Mouse (Mus musculus): ENCODE data around the gene Sytl3. TPM values are rescaled to one million over a fixed set of nuclear protein-coding genes. Genes with fewer than 3 reads are reported as not detected.
"Not testable (repeated sequence)": the region's sequence is repeated elsewhere in the genome, so short reads cannot be mapped to it uniquely, and the experiment has no call there.

Gene Sytl3
- 0.18 and 0.28 TPM in 2 replicates for polyA plus RNA-seq (2015; fragmentation: Nextera tagmentation; extraction: Ambion mirVana)

- WGBS (ENCODE audit: insufficient replicate concordance), result 26% methylated on average over 4 of the region's 7 CpGs
- H3K9ac ChIP-seq (ENCODE audit: low read depth, low read length); H3K4me1 ChIP-seq (ENCODE audit: control insufficient read depth, low read depth, low read length); H3K9me3 ChIP-seq (replicated peaks; ENCODE audit: control insufficient read depth, low read length); H3K27ac ChIP-seq (ENCODE audit: low read length); H3K36me3 ChIP-seq (ENCODE audit: control insufficient read depth, insufficient read depth); H3K27me3 ChIP-seq (ENCODE audit: control insufficient read depth, insufficient read depth, low read depth, low read length); H3K4me2 ChIP-seq (ENCODE audit: low read depth, low read length); ATAC-seq (ENCODE audit: low read depth); H3K4me3 ChIP-seq (ENCODE audit: low read depth, low read length): not testable (repeated sequence)
These were observed at the start of gene Sytl3 for GRCm38 (mm10) chr17:6658801-6659200. TSS of gene Sytl3 (plus strand) at chr17:6659093.

- not testable (repeated sequence) for H3K9ac ChIP-seq (ENCODE audit: low read depth, low read length); H3K4me1 ChIP-seq (ENCODE audit: control insufficient read depth, low read depth, low read length); H3K27me3 ChIP-seq (ENCODE audit: control insufficient read depth, insufficient read depth, low read depth, low read length); H3K4me2 ChIP-seq (ENCODE audit: low read depth, low read length); H3K4me3 ChIP-seq (ENCODE audit: low read depth, low read length); H3K9me3 ChIP-seq (replicated peaks; ENCODE audit: control insufficient read depth, low read length); H3K36me3 ChIP-seq (ENCODE audit: control insufficient read depth, insufficient read depth); H3K27ac ChIP-seq (ENCODE audit: low read length); ATAC-seq (ENCODE audit: low read depth)
- WGBS (ENCODE audit: insufficient replicate concordance), result 89% methylated on average over 11 of the region's 14 CpGs
These were observed 45.4 kb upstream of the Sytl3 start for GRCm38 (mm10) chr17:6613524-6613923.

- not testable (repeated sequence) for H3K4me1 ChIP-seq (ENCODE audit: control insufficient read depth, low read depth, low read length); H3K4me2 ChIP-seq (ENCODE audit: low read depth, low read length); H3K9me3 ChIP-seq (replicated peaks; ENCODE audit: control insufficient read depth, low read length); H3K4me3 ChIP-seq (ENCODE audit: low read depth, low read length); H3K36me3 ChIP-seq (ENCODE audit: control insufficient read depth, insufficient read depth); H3K27ac ChIP-seq (ENCODE audit: low read length); H3K27me3 ChIP-seq (ENCODE audit: control insufficient read depth, insufficient read depth, low read depth, low read length); H3K9ac ChIP-seq (ENCODE audit: low read depth, low read length); ATAC-seq (ENCODE audit: low read depth)
- 85% methylated on average over 4 of the region's 9 CpGs for WGBS (ENCODE audit: insufficient replicate concordance)
These were observed 44.6 kb upstream of the Sytl3 start for GRCm38 (mm10) chr17:6614316-6614715.

GRCm38 (mm10) chr17:6616731-6617130 lies 42.2 kb upstream of the Sytl3 start:
- not testable (repeated sequence) for H3K27me3 ChIP-seq (ENCODE audit: control insufficient read depth, insufficient read depth, low read depth, low read length); H3K4me2 ChIP-seq (ENCODE audit: low read depth, low read length); H3K27ac ChIP-seq (ENCODE audit: low read length); ATAC-seq (ENCODE audit: low read depth); H3K4me3 ChIP-seq (ENCODE audit: low read depth, low read length); H3K9me3 ChIP-seq (replicated peaks; ENCODE audit: control insufficient read depth, low read length); H3K36me3 ChIP-seq (ENCODE audit: control insufficient read depth, insufficient read depth); H3K4me1 ChIP-seq (ENCODE audit: control insufficient read depth, low read depth, low read length); H3K9ac ChIP-seq (ENCODE audit: low read depth, low read length)
- 83% methylated on average over 9 of the region's 9 CpGs for WGBS (ENCODE audit: insufficient replicate concordance)

- WGBS (ENCODE audit: insufficient replicate concordance), result 60% methylated on average over 7 of the region's 13 CpGs
- H3K4me2 ChIP-seq (ENCODE audit: low read depth, low read length); H3K27me3 ChIP-seq (ENCODE audit: control insufficient read depth, insufficient read depth, low read depth, low read length); H3K4me3 ChIP-seq (ENCODE audit: low read depth, low read length); H3K36me3 ChIP-seq (ENCODE audit: control insufficient read depth, insufficient read depth); H3K9me3 ChIP-seq (replicated peaks; ENCODE audit: control insufficient read depth, low read length); H3K27ac ChIP-seq (ENCODE audit: low read length); H3K9ac ChIP-seq (ENCODE audit: low read depth, low read length); H3K4me1 ChIP-seq (ENCODE audit: control insufficient read depth, low read depth, low read length): not testable (repeated sequence)
- ATAC-seq (ENCODE audit: low read depth), result peak; percentile 74
These were observed 41.0 kb upstream of the Sytl3 start for GRCm38 (mm10) chr17:6617689-6618400.

- not testable (repeated sequence) for H3K27ac ChIP-seq (ENCODE audit: low read length); ATAC-seq (ENCODE audit: low read depth); H3K4me1 ChIP-seq (ENCODE audit: control insufficient read depth, low read depth, low read length); H3K36me3 ChIP-seq (ENCODE audit: control insufficient read depth, insufficient read depth); H3K4me3 ChIP-seq (ENCODE audit: low read depth, low read length); H3K9ac ChIP-seq (ENCODE audit: low read depth, low read length); H3K9me3 ChIP-seq (replicated peaks; ENCODE audit: control insufficient read depth, low read length); H3K27me3 ChIP-seq (ENCODE audit: control insufficient read depth, insufficient read depth, low read depth, low read length); H3K4me2 ChIP-seq (ENCODE audit: low read depth, low read length)
- 68% methylated on average over 5 of the region's 5 CpGs for WGBS (ENCODE audit: insufficient replicate concordance)
These were observed 39.6 kb upstream of the Sytl3 start for GRCm38 (mm10) chr17:6619271-6619670.

- not testable (repeated sequence) for H3K4me2 ChIP-seq (ENCODE audit: low read depth, low read length); H3K4me1 ChIP-seq (ENCODE audit: control insufficient read depth, low read depth, low read length); H3K4me3 ChIP-seq (ENCODE audit: low read depth, low read length); H3K9ac ChIP-seq (ENCODE audit: low read depth, low read length); H3K9me3 ChIP-seq (replicated peaks; ENCODE audit: control insufficient read depth, low read length); H3K36me3 ChIP-seq (ENCODE audit: control insufficient read depth, insufficient read depth); H3K27me3 ChIP-seq (ENCODE audit: control insufficient read depth, insufficient read depth, low read depth, low read length); H3K27ac ChIP-seq (ENCODE audit: low read length)
- ATAC-seq (ENCODE audit: low read depth), result peak; percentile 22; the same call in 1 of the 2 replicates
- WGBS (ENCODE audit: insufficient replicate concordance), result 46% methylated on average over 5 of the region's 6 CpGs
These were observed 38.9 kb upstream of the Sytl3 start for GRCm38 (mm10) chr17:6620035-6620434.

- not testable (repeated sequence) for ATAC-seq (ENCODE audit: low read depth); H3K27me3 ChIP-seq (ENCODE audit: control insufficient read depth, insufficient read depth, low read depth, low read length); H3K4me3 ChIP-seq (ENCODE audit: low read depth, low read length)
These were observed 38.0 kb upstream of the Sytl3 start for GRCm38 (mm10) chr17:6620730-6621451.

GRCm38 (mm10) chr17:6621976-6622375 lies 36.9 kb upstream of the Sytl3 start:
- not testable (repeated sequence) for H3K9me3 ChIP-seq (replicated peaks; ENCODE audit: control insufficient read depth, low read length); H3K27ac ChIP-seq (ENCODE audit: low read length); H3K4me2 ChIP-seq (ENCODE audit: low read depth, low read length); H3K27me3 ChIP-seq (ENCODE audit: control insufficient read depth, insufficient read depth, low read depth, low read length); H3K9ac ChIP-seq (ENCODE audit: low read depth, low read length); H3K4me1 ChIP-seq (ENCODE audit: control insufficient read depth, low read depth, low read length); H3K36me3 ChIP-seq (ENCODE audit: control insufficient read depth, insufficient read depth); H3K4me3 ChIP-seq (ENCODE audit: low read depth, low read length); ATAC-seq (ENCODE audit: low read depth)
- whole genome bisulfite sequencing (ENCODE audit: insufficient replicate concordance), result 74% methylated on average over 11 of the region's 12 CpGs

More at GRCm38 (mm10) chr17:6620730-6621451, 38.0 kb upstream of the Sytl3 start:
- H3K9ac ChIP-seq (ENCODE audit: low read depth, low read length); H3K36me3 ChIP-seq (ENCODE audit: control insufficient read depth, insufficient read depth); H3K9me3 ChIP-seq (replicated peaks; ENCODE audit: control insufficient read depth, low read length); H3K27ac ChIP-seq (ENCODE audit: low read length); H3K4me1 ChIP-seq (ENCODE audit: control insufficient read depth, low read depth, low read length); H3K4me2 ChIP-seq (ENCODE audit: low read depth, low read length): not testable (repeated sequence)
- WGBS (ENCODE audit: insufficient replicate concordance), result 60% methylated on average over 18 of the region's 20 CpGs
